Mouse (Mus musculus) small intestine, adult 2 months (tissue): ENCODE data around the gene Cpe.

ENCODE experiments used
- CTCF ChIP-seq: fragments of 200-500 bp; IDR thresholded peaks from 2 replicates; pipeline ENCODE4 v1.5.1; 2012; ENCODE audit warnings: low read depth, mild to moderate bottlenecking, control low read depth, inconsistent platforms, low read length, moderate library complexity, mixed read lengths; ENCODE audit not compliant: insufficient replicate concordance, insufficient read length; ENCODE audit errors: extremely low read depth
- POLR2A ChIP-seq: fragments of 200-500 bp; IDR thresholded peaks from 2 replicates; pipeline ENCODE4 v1.6.1; 2012; ENCODE audit warnings: low read depth, mild to moderate bottlenecking, control low read depth, inconsistent platforms, low read length, moderate library complexity

DNA sequence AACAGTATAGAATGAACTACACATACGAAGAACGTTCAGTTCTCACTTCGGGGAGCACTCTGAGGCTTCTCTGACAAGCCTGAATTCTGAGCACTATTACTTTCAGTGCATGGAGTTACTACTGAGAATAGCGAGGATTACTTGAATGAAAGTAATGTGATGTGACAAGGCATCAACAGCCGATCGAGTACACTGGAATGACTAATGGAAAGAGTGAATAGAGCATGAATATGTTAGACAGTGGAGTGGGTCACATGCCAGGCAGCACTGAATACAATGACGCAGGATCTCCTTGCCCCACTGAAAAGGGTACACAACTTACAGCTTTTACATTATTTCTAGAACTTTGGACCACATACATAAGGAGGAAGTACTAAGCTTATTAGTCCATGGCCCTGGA lies 149.4 kb downstream of the Cpe start:
- TF ChIP-seq CTCF: no peak
- TF ChIP-seq POLR2A: no peak
